Mouse (Mus musculus) bone marrow macrophage, adult 2 months (primary cell): Measurements from ENCODE around the gene Kif18a. TPM values are rescaled to one million over a fixed set of nuclear protein-coding genes. Genes with fewer than 3 reads are reported as not detected.

ENCODE experiments used
- H3K27ac ChIP-seq: 2 replicates; pipeline ENCODE4 v1.5.1; 2012; ENCODE audit warnings: low read depth, low read length; ENCODE audit not compliant: insufficient read depth
- H3K4me1 ChIP-seq: 2 replicates; pipeline ENCODE4 v1.6.1; 2012; ENCODE audit warnings: low read length; ENCODE audit not compliant: control insufficient read depth, insufficient read depth
- H3K4me3 ChIP-seq: 2 replicates; pipeline ENCODE4 v1.5.1; 2012; ENCODE audit warnings: mild to moderate bottlenecking, low read length, moderate library complexity; ENCODE audit not compliant: insufficient read depth
- CTCF ChIP-seq: IDR thresholded peaks from 2 replicates; pipeline ENCODE4 v1.5.1; 2012; ENCODE audit warnings: low read depth, mild to moderate bottlenecking, low read length, moderate library complexity
- POLR2A ChIP-seq: IDR thresholded peaks from 2 replicates; pipeline ENCODE4 v1.6.1; 2012; ENCODE audit warnings: mild to moderate bottlenecking, low read depth, low read length, borderline replicate concordance
- polyA plus RNA-seq: library from polyadenylated mRNA; stranded (reverse); fragments of >200 nt; gene quantifications from 2 replicates; pipeline ENCODE4 v1.2.4, GENCODE M21; 2012; ENCODE audit not compliant: missing spikeins, insufficient read depth, insufficient read length

Kif18a gene
- polyA plus RNA-seq, 1 experiment = 4.8 TPM

- no peak overlapping the region for H3K4me3 ChIP-seq
- TF ChIP-seq POLR2A (no peak), CTCF (no peak)
- H3K27ac ChIP-seq = no peak overlapping the region
- H3K4me1 ChIP-seq = no peaks in the 10 kb centered on the region
Measured at GRCm38 (mm10) chr2:109348742-109349141, 68.2 kb downstream of the Kif18a start.

GRCm38 (mm10) chr2:109358456-109359141, 78.1 kb downstream of the Kif18a start:
- no peak overlapping the region for H3K4me3 ChIP-seq
- TF ChIP-seq POLR2A (no peak), CTCF (no peak)
- no peak overlapping the region for H3K27ac ChIP-seq
- H3K4me1 ChIP-seq = no peaks in the 10 kb centered on the region

GRCm38 (mm10) chr2:109365962-109366361, 85.4 kb downstream of the Kif18a start:
- no peak overlapping the region for H3K27ac ChIP-seq
- no peak overlapping the region for H3K4me3 ChIP-seq
- no peaks in the 10 kb centered on the region for H3K4me1 ChIP-seq
- no peak for TF ChIP-seq POLR2A
- TF ChIP-seq CTCF = no peak

- H3K27ac ChIP-seq = no peak overlapping the region
- no peaks in the 10 kb centered on the region for H3K4me1 ChIP-seq
- no peak overlapping the region for H3K4me3 ChIP-seq
- TF ChIP-seq CTCF (no peak), POLR2A (no peak)
Measured at GRCm38 (mm10) chr2:109374881-109375280, 94.3 kb downstream of the Kif18a start.

GRCm38 (mm10) chr2:109384019-109384418, 103.5 kb downstream of the Kif18a start:
- Histone ChIP-seq H3K27ac (no peak overlapping the region), H3K4me3 (no peak overlapping the region), H3K4me1 (no peaks in the 10 kb centered on the region)
- no peak for TF ChIP-seq CTCF
- no peak for TF ChIP-seq POLR2A

- no peak overlapping the region for H3K27ac ChIP-seq
Measured at GRCm38 (mm10) chr2:109386211-109386610, 105.7 kb downstream of the Kif18a start.

GRCm38 (mm10) chr2:109388733-109389132, 108.2 kb downstream of the Kif18a start:
- H3K4me1 ChIP-seq = no peaks in the 10 kb centered on the region
- no peak for TF ChIP-seq POLR2A
- no peak for TF ChIP-seq CTCF
- no peak overlapping the region for H3K27ac ChIP-seq
- H3K4me3 ChIP-seq = no peak overlapping the region

More at GRCm38 (mm10) chr2:109386211-109386610, 105.7 kb downstream of the Kif18a start:
- Histone ChIP-seq H3K4me3 (no peak overlapping the region), H3K4me1 (no peaks in the 10 kb centered on the region)
- no peak for TF ChIP-seq POLR2A
- TF ChIP-seq CTCF = no peak

GRCm38 (mm10) chr2:109389977-109390376, 109.4 kb downstream of the Kif18a start:
- Histone ChIP-seq H3K4me3 (no peak overlapping the region), H3K27ac (no peak overlapping the region), H3K4me1 (no peaks in the 10 kb centered on the region)
- no peak for TF ChIP-seq POLR2A
- no peak for TF ChIP-seq CTCF

Other genes starting within 250 kb of the Kif18a start
- gene Mettl15, start within 50 bp of the Kif18a start, polyA plus RNA-seq = 2.3 TPM in 2 replicates